Comparison of ENCODE assay signal across 7 mouse cellular contexts in the genomic region with DNA sequence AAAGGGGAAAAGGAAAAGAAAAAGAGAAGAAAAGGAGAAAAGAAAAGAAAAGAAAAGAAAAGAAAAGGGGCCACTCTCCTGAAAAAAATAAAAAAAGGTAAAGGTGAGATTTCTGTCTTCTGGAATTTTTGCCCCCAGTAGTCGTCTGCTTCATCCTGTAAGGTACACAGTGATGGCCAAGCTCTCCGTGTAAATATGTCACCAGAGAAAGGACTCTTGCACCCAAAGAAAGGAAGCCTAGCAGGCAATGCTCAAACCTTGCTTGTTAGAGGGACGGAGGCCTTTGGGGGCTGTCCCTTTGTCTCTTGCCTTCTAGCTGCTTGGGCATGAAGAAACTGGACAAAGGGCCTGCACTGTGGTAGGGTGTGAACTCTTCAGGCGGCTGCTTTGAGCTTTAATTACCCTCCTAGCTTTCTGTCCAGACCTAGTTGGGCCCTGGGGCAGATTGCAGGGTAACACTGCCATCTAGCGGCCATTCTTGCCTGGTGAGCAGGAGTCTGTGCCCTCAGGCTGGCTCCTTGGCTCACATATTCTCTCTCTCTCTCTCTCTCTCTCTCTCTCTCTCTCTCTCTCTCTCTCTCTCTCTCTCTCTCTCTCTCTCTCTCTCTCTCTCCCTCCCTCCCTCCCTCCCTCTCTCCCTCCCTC.
A peak's percentile ranks its signal among the peaks of the same experiment; 100 is the strongest.
DNase-seq lines count a peak whose midpoint lies in the region; ATAC-seq and TF ChIP-seq lines count a peak whose summit lies in the region.

No protein-coding gene starts in this region.

- DNase-seq in adrenal gland, adult 8-10 months = peak; percentile 47
- DNase-seq in embryo, embryonic 11.5 days (ENCODE audit: low read depth, low spot score) = peak; percentile 84
- peak; percentile 94 for DNase-seq in left cerebral cortex, postnatal 4 days
- DNase-seq in midbrain, embryonic 14.5 days = peak; percentile 95
- peak; percentile 38 to 78 for DNase-seq in spleen, adult 18-20 months

- no peak overlapping the region for H3K27ac ChIP-seq in intestine, postnatal 0 days (ENCODE audit: low read depth, low read length)
- H3K27ac ChIP-seq in midbrain, embryonic 14.5 days (replicated peaks; ENCODE audit: low read depth, low read length) = peak overlapping the region; percentile 10; the same call in 1 of the 2 replicates

- no peak overlapping the region for H3K9ac ChIP-seq in intestine, postnatal 0 days (ENCODE audit: low read depth, low read length)
- H3K9ac ChIP-seq in midbrain, embryonic 14.5 days (replicated peaks; ENCODE audit: low read length) = no peak overlapping the region

- intact Hi-C loops in left cerebral cortex, postnatal 4 days (cut with DNase I) = loop anchor here (10.0 kb wide), 3 partner anchors 157 to 757 kb away; no protein-coding TSS in a partner anchor

- H3K9me3 ChIP-seq in intestine, postnatal 0 days (ENCODE audit: control insufficient read depth) = no peaks in the 10 kb centered on the region
- no peaks in the 10 kb centered on the region for H3K9me3 ChIP-seq in midbrain, embryonic 14.5 days (ENCODE audit: control insufficient read depth, low read length)

- WGBS in intestine, postnatal 0 days = 11% methylated on average over 5 of the region's 5 CpGs
- under 1% methylated on average over 5 of the region's 5 CpGs for WGBS in midbrain, embryonic 14.5 days

- H3K27me3 ChIP-seq in intestine, postnatal 0 days (replicated peaks; ENCODE audit: control insufficient read depth, insufficient read depth, low read length) = no peaks in the 10 kb centered on the region
- no peaks in the 10 kb centered on the region for H3K27me3 ChIP-seq in midbrain, embryonic 14.5 days (ENCODE audit: control insufficient read depth, insufficient read depth, low read length)

- no peak overlapping the region for H3K4me3 ChIP-seq in intestine, postnatal 0 days (ENCODE audit: low read depth, low read length)
- no peak overlapping the region for H3K4me3 ChIP-seq in midbrain, embryonic 14.5 days (replicated peaks; ENCODE audit: low read depth, low read length)

- no peak overlapping the region for H3K4me2 ChIP-seq in intestine, postnatal 0 days (replicated peaks; ENCODE audit: low read depth)
- H3K4me2 ChIP-seq in midbrain, embryonic 14.5 days (ENCODE audit: low read length) = peak overlapping the region; percentile 30

- no peaks in the 10 kb centered on the region for H3K36me3 ChIP-seq in intestine, postnatal 0 days (ENCODE audit: control insufficient read depth, insufficient read depth)
- no peaks in the 10 kb centered on the region for H3K36me3 ChIP-seq in midbrain, embryonic 14.5 days (ENCODE audit: control insufficient read depth, insufficient read depth, low read length)

- peak; percentile 88 for TF ChIP-seq CTCF in intestine, postnatal 0 days (IDR thresholded peaks at IDR 0.05; ENCODE audit: low read depth)

- no peaks in the 10 kb centered on the region for H3K4me1 ChIP-seq in intestine, postnatal 0 days (replicated peaks; ENCODE audit: control insufficient read depth, insufficient read depth, low read length)
- H3K4me1 ChIP-seq in midbrain, embryonic 14.5 days (ENCODE audit: control insufficient read depth, insufficient read depth, low read length) = 0 out of 2 replicates have a peak, but pooled peaks cover 3% of the 10 kb centered on the region

- peak; percentile 93 for ATAC-seq in granulocyte monocyte progenitor cell, adult 5-6 weeks (replicated peaks; ENCODE audit: poor library complexity, severe bottlenecking)
- peak; percentile 90 for ATAC-seq in intestine, postnatal 0 days
- ATAC-seq in midbrain, embryonic 14.5 days (ENCODE audit: low FRiP score, low TSS enrichment) = peak; percentile 95
